Mouse (Mus musculus) myocyte (in vitro differentiated cells): Measurements from ENCODE around the gene Ccdc38.

Source experiments
- POLR2A ChIP-seq: IDR thresholded peaks from one replicate; pipeline ENCODE4 v1.6.1; 2011; ENCODE audit warnings: low read depth, mild to moderate bottlenecking, control low read depth, moderate library complexity; ENCODE audit not compliant: insufficient read length
- POLR2AphosphoS2 ChIP-seq: IDR thresholded peaks from one replicate; pipeline ENCODE4 v1.6.1; 2011; ENCODE audit warnings: low read depth, control low read depth; ENCODE audit not compliant: insufficient read length
- TCF12 ChIP-seq: IDR thresholded peaks from one replicate; pipeline ENCODE4 v1.6.1; 2011; ENCODE audit warnings: mild to moderate bottlenecking, control low read depth; ENCODE audit not compliant: poor library complexity, insufficient read depth, severe bottlenecking
- USF1 ChIP-seq: IDR thresholded peaks from one replicate; pipeline ENCODE4 v1.6.1; 2011; ENCODE audit warnings: low read depth, mild to moderate bottlenecking, control low read depth, moderate library complexity

GRCm38 (mm10) chr10:93592456-93592855 is 52.0 kb downstream of the Ccdc38 start:
- TF ChIP-seq TCF12 (no peak), USF1 (no peak), POLR2AphosphoS2 (no peak), POLR2A (no peak)
